ENCODE assay signal across 25 mouse cellular contexts in genomic region chr12:100875960-100876359, GRCm38 (mm10). TPM values are rescaled to one million over a fixed set of nuclear protein-coding genes. Genes with fewer than 3 reads are reported as not detected.
DNase-seq lines count a peak whose midpoint lies in the region; ATAC-seq and TF ChIP-seq lines count a peak whose summit lies in the region.
"Had no signal": no experiment of that assay in that cellular context is flagged by ENCODE, and none has a peak within 500 bp of the region (broad histone marks: within the 10 kb centered on the region; RNA-seq: fewer than 3 reads in every experiment).

No protein-coding gene starts in this region.

- intact Hi-C loops in gastrocnemius, postnatal 36 days (cut with DNase I), result no loop called here

- peak overlapping the region; percentile 48; the same call in 1 of the 2 replicates for H3K27ac ChIP-seq in layer of hippocampus, adult 2 months
- H3K27ac ChIP-seq: embryonic facial prominence, embryonic 13.5 days; embryonic facial prominence, embryonic 15.5 days; forebrain, embryonic 10.5 days; forebrain, embryonic 12.5 days; forebrain, embryonic 15.5 days had no signal

- no peak for TF ChIP-seq CTCF in layer of hippocampus, adult 2 months (conservative IDR thresholded peaks at IDR 0.05)

- DNase-seq in layer of hippocampus, adult 2 months (ENCODE audit: low spot score in 2 of 2), result no peak
- DNase-seq in layer of hippocampus, adult 18-20 months (ENCODE audit: low spot score in 2 of 2), result no peak
- DNase-seq in CD4-positive, CD25-positive, alpha-beta regulatory T cell, adult 2 months (ENCODE audit: low read depth, low spot score), result peak; percentile 38
- DNase-seq in induced T-regulatory cell, adult 2 months (ENCODE audit: low read depth), result peak; percentile 59
- no peak for DNase-seq in gastrocnemius, postnatal 36 days
- no peak for DNase-seq in cerebellum, adult 8-10 months
- DNase-seq in heart, adult 8-10 months (ENCODE audit: low spot score), result no peak
- DNase-seq: adrenal gland, adult 8-10 months; adrenal gland, postnatal 14 days; adrenal gland, postnatal 36 days; cerebellum, adult 11-12 months; cerebellum, adult 2 months; cerebellum, adult 9-11 months; cerebellum, postnatal 14 days; cerebellum, postnatal 36 days; embryo, embryonic 11 days; forebrain, postnatal 0 days had no signal

- ATAC-seq in CD4-positive, CD25-positive, alpha-beta regulatory T cell, adult 4 months, result peak; percentile 60
- ATAC-seq: forebrain, embryonic 15.5 days had no signal

- no peak overlapping the region for H3K4me3 ChIP-seq in layer of hippocampus, adult 2 months
- H3K4me3 ChIP-seq: embryonic facial prominence, embryonic 13.5 days; embryonic facial prominence, embryonic 15.5 days; erythroblast, embryonic 14.5 days; forebrain, embryonic 10.5 days; forebrain, embryonic 12.5 days; forebrain, embryonic 15.5 days had no signal

RNA-seq across cellular contexts. Expression of gene Gpr68, which starts 32.0 kb away (rescaled TPM):
- 10 to 100 TPM; 20.1 to 22.2 TPM for total RNA-seq in layer of hippocampus, adult 2 months (2021)
- 10 to 100 TPM; 18.7 to 21.5 TPM for total RNA-seq in layer of hippocampus, adult 18-20 months (2021)
- 100 to 1,000 TPM in 1 of 2 experiments, 10 to 100 TPM in 1; 51.7 to 101 TPM for polyA plus RNA-seq in CD4-positive, CD25-positive, alpha-beta regulatory T cell, adult 4 months (2017; shearing (Covaris generic))
- total RNA-seq in gastrocnemius, postnatal 36 days (2021), result under 1 TPM; 0.10 to 0.15 TPM
- total RNA-seq in heart, adult 8-10 months (2022), result under 1 TPM in 3 of 4 experiments, not detected in 1; 0.09 to 0.49 (median 0.28) TPM
- total RNA-seq: common myeloid progenitor, adult 5-6 weeks had no signal
- polyA plus RNA-seq: erythroblast, embryonic 14.5 days had no signal

Comparison
In these comparisons a context has a peak if more than half of its experiments do, and no peak if none do; other contexts are left out.
1. DNase-seq: peak in CD4-positive, CD25-positive, alpha-beta regulatory T cell, adult 2 months (single experiment) and induced T-regulatory cell, adult 2 months (single experiment); none in layer of hippocampus, adult 2 months (0 of 2), layer of hippocampus, adult 18-20 months (0 of 2), gastrocnemius, postnatal 36 days (0 of 2), cerebellum, adult 8-10 months (single experiment) and heart, adult 8-10 months (single experiment).
2. RNA of gene Gpr68, which starts 32.0 kb away (total RNA-seq): 20.1 to 22.2 TPM in layer of hippocampus, adult 2 months and 18.7 to 21.5 TPM in layer of hippocampus, adult 18-20 months; 0.09 to 0.49 TPM in heart, adult 8-10 months and 0.10 to 0.15 TPM in gastrocnemius, postnatal 36 days; every median in the first group is over 10 times any median in the second.